Mouse (Mus musculus): ENCODE results near the gene Tagln. TPM values are rescaled to one million over a fixed set of nuclear protein-coding genes. Genes with fewer than 3 reads are reported as not detected.
A peak's percentile ranks its signal among the peaks of the same experiment; 100 is the strongest.

Tagln gene
- polyA plus RNA-seq, 1 experiment from 2014 or later: 5.6 TPM

GRCm38 (mm10) chr9:45941329-45941888, 5.6 kb upstream of the Tagln start:
- WGBS: 57% methylated on average over 18 of the region's 18 CpGs
- no peak overlapping the region for H3K4me2 ChIP-seq (ENCODE audit: low read length)
- no peaks in the 10 kb centered on the region for H3K4me1 ChIP-seq (replicated peaks; ENCODE audit: control insufficient read depth, insufficient read depth, low read length)
- 0 out of 2 replicates have a peak, but pooled peaks cover 3% of the 10 kb centered on the region for H3K27me3 ChIP-seq (replicated peaks; ENCODE audit: control insufficient read depth, insufficient read depth, low read length)
- no peaks in the 10 kb centered on the region for H3K9me3 ChIP-seq (ENCODE audit: control insufficient read depth, low read length)
- H3K36me3 ChIP-seq (ENCODE audit: control insufficient read depth, insufficient read depth): peaks cover 17% of the 10 kb centered on the region; the same call in 1 of the 2 replicates
- no peak overlapping the region for H3K27ac ChIP-seq (ENCODE audit: low read length)
- H3K4me3 ChIP-seq (replicated peaks; ENCODE audit: low read length): no peak overlapping the region
- no peak overlapping the region for H3K9ac ChIP-seq (replicated peaks; ENCODE audit: low read depth, low read length)
- no peak for ATAC-seq

GRCm38 (mm10) chr9:45939794-45940193, 3.9 kb upstream of the Tagln start:
- Histone ChIP-seq H3K36me3 (ENCODE audit: control insufficient read depth, insufficient read depth) (peaks cover 17% of the 10 kb centered on the region; the same call in 1 of the 2 replicates), H3K9me3 (ENCODE audit: control insufficient read depth, low read length) (no peaks in the 10 kb centered on the region), H3K4me1 (replicated peaks; ENCODE audit: control insufficient read depth, insufficient read depth, low read length) (peaks cover 5% of the 10 kb centered on the region), H3K9ac (replicated peaks; ENCODE audit: low read depth, low read length) (no peak overlapping the region), H3K4me3 (replicated peaks; ENCODE audit: low read length) (no peak overlapping the region), H3K27ac (ENCODE audit: low read length) (no peak overlapping the region), H3K27me3 (replicated peaks; ENCODE audit: control insufficient read depth, insufficient read depth, low read length) (0 out of 2 replicates have a peak, but pooled peaks cover 4% of the 10 kb centered on the region), H3K4me2 (ENCODE audit: low read length) (no peak overlapping the region)
- ATAC-seq: no peak
- 93% methylated on average over 6 of the region's 6 CpGs for WGBS

- Histone ChIP-seq H3K4me2 (ENCODE audit: low read length) (no peak overlapping the region), H3K27me3 (replicated peaks; ENCODE audit: control insufficient read depth, insufficient read depth, low read length) (0 out of 2 replicates have a peak, but pooled peaks cover 4% of the 10 kb centered on the region), H3K36me3 (ENCODE audit: control insufficient read depth, insufficient read depth) (peaks cover 17% of the 10 kb centered on the region; the same call in 1 of the 2 replicates), H3K9ac (replicated peaks; ENCODE audit: low read depth, low read length) (no peak overlapping the region), H3K9me3 (ENCODE audit: control insufficient read depth, low read length) (no peaks in the 10 kb centered on the region), H3K4me1 (replicated peaks; ENCODE audit: control insufficient read depth, insufficient read depth, low read length) (peaks cover 5% of the 10 kb centered on the region), H3K4me3 (replicated peaks; ENCODE audit: low read length) (no peak overlapping the region), H3K27ac (ENCODE audit: low read length) (no peak overlapping the region)
- WGBS: 88% methylated on average over 15 of the region's 15 CpGs
- no peak for ATAC-seq
These were observed 3.2 kb upstream of the Tagln start for GRCm38 (mm10) chr9:45938952-45939637.

GRCm38 (mm10) chr9:45938088-45938487, 2.2 kb upstream of the Tagln start:
- H3K4me3 ChIP-seq (replicated peaks; ENCODE audit: low read length): no peak overlapping the region
- ATAC-seq: no peak
- 0 out of 2 replicates have a peak, but pooled peaks cover 4% of the 10 kb centered on the region for H3K27me3 ChIP-seq (replicated peaks; ENCODE audit: control insufficient read depth, insufficient read depth, low read length)
- H3K27ac ChIP-seq (ENCODE audit: low read length): no peak overlapping the region
- H3K4me2 ChIP-seq (ENCODE audit: low read length): no peak overlapping the region
- no peaks in the 10 kb centered on the region for H3K9me3 ChIP-seq (ENCODE audit: control insufficient read depth, low read length)
- H3K36me3 ChIP-seq (ENCODE audit: control insufficient read depth, insufficient read depth): peaks cover 17% of the 10 kb centered on the region; the same call in 1 of the 2 replicates
- no peak overlapping the region for H3K9ac ChIP-seq (replicated peaks; ENCODE audit: low read depth, low read length)
- H3K4me1 ChIP-seq (replicated peaks; ENCODE audit: control insufficient read depth, insufficient read depth, low read length): peaks cover 5% of the 10 kb centered on the region
- 91% methylated on average over 8 of the region's 8 CpGs for WGBS

- peaks cover 10% of the 10 kb centered on the region; the same call in 1 of the 2 replicates for H3K36me3 ChIP-seq (ENCODE audit: control insufficient read depth, insufficient read depth)
- 26% methylated on average over 3 of the region's 3 CpGs for WGBS
- no peak overlapping the region for H3K9ac ChIP-seq (replicated peaks; ENCODE audit: low read depth, low read length)
- H3K4me1 ChIP-seq (replicated peaks; ENCODE audit: control insufficient read depth, insufficient read depth, low read length): peaks cover 5% of the 10 kb centered on the region
- peak; percentile 57; the same call in 1 of the 2 replicates for ATAC-seq
- 0 out of 2 replicates have a peak, but pooled peaks cover 4% of the 10 kb centered on the region for H3K27me3 ChIP-seq (replicated peaks; ENCODE audit: control insufficient read depth, insufficient read depth, low read length)
- no peaks in the 10 kb centered on the region for H3K9me3 ChIP-seq (ENCODE audit: control insufficient read depth, low read length)
- no peak overlapping the region for H3K4me3 ChIP-seq (replicated peaks; ENCODE audit: low read length)
- no peak overlapping the region for H3K4me2 ChIP-seq (ENCODE audit: low read length)
- no peak overlapping the region for H3K27ac ChIP-seq (ENCODE audit: low read length)
These were observed 1.0 kb upstream of the Tagln start for GRCm38 (mm10) chr9:45936883-45937282.

GRCm38 (mm10) chr9:45932571-45933415, 3.1 kb downstream of the Tagln start:
- peaks cover 5% of the 10 kb centered on the region for H3K4me1 ChIP-seq (replicated peaks; ENCODE audit: control insufficient read depth, insufficient read depth, low read length)
- H3K27ac ChIP-seq (ENCODE audit: low read length): no peak overlapping the region
- peaks cover 16% of the 10 kb centered on the region for H3K36me3 ChIP-seq (ENCODE audit: control insufficient read depth, insufficient read depth)
- WGBS: 81% methylated on average over 11 of the region's 11 CpGs
- no peak overlapping the region for H3K4me3 ChIP-seq (replicated peaks; ENCODE audit: low read length)
- H3K9ac ChIP-seq (replicated peaks; ENCODE audit: low read depth, low read length): no peak overlapping the region
- H3K27me3 ChIP-seq (replicated peaks; ENCODE audit: control insufficient read depth, insufficient read depth, low read length): 0 out of 2 replicates have a peak, but pooled peaks cover 4% of the 10 kb centered on the region
- H3K4me2 ChIP-seq (ENCODE audit: low read length): no peak overlapping the region
- H3K9me3 ChIP-seq (ENCODE audit: control insufficient read depth, low read length): no peaks in the 10 kb centered on the region
- peak; percentile 43; the same call in 1 of the 2 replicates for ATAC-seq

GRCm38 (mm10) chr9:45931958-45932357, 3.9 kb downstream of the Tagln start:
- ATAC-seq: no peak
- Histone ChIP-seq H3K4me2 (ENCODE audit: low read length) (no peak overlapping the region), H3K36me3 (ENCODE audit: control insufficient read depth, insufficient read depth) (peaks cover 22% of the 10 kb centered on the region), H3K27ac (ENCODE audit: low read length) (no peak overlapping the region), H3K9me3 (ENCODE audit: control insufficient read depth, low read length) (no peaks in the 10 kb centered on the region), H3K4me1 (replicated peaks; ENCODE audit: control insufficient read depth, insufficient read depth, low read length) (peaks cover 5% of the 10 kb centered on the region), H3K9ac (replicated peaks; ENCODE audit: low read depth, low read length) (no peak overlapping the region), H3K27me3 (replicated peaks; ENCODE audit: control insufficient read depth, insufficient read depth, low read length) (0 out of 2 replicates have a peak, but pooled peaks cover 4% of the 10 kb centered on the region), H3K4me3 (replicated peaks; ENCODE audit: low read length) (no peak overlapping the region)
- WGBS: 75% methylated on average over 1 of the region's 1 CpGs

GRCm38 (mm10) chr9:45929285-45929684, 6.6 kb downstream of the Tagln start:
- H3K4me3 ChIP-seq (replicated peaks; ENCODE audit: low read length): no peak overlapping the region
- H3K27me3 ChIP-seq (replicated peaks; ENCODE audit: control insufficient read depth, insufficient read depth, low read length): no peaks in the 10 kb centered on the region
- no peaks in the 10 kb centered on the region for H3K9me3 ChIP-seq (ENCODE audit: control insufficient read depth, low read length)
- no peak overlapping the region for H3K9ac ChIP-seq (replicated peaks; ENCODE audit: low read depth, low read length)
- peaks cover 30% of the 10 kb centered on the region for H3K36me3 ChIP-seq (ENCODE audit: control insufficient read depth, insufficient read depth)
- H3K4me1 ChIP-seq (replicated peaks; ENCODE audit: control insufficient read depth, insufficient read depth, low read length): no peaks in the 10 kb centered on the region
- WGBS: 89% methylated on average over 5 of the region's 5 CpGs
- H3K4me2 ChIP-seq (ENCODE audit: low read length): no peak overlapping the region
- no peak for ATAC-seq
- H3K27ac ChIP-seq (ENCODE audit: low read length): no peak overlapping the region

- H3K36me3 ChIP-seq (ENCODE audit: control insufficient read depth, insufficient read depth): peaks cover 32% of the 10 kb centered on the region
- no peak for ATAC-seq
- peaks cover 3% of the 10 kb centered on the region for H3K4me1 ChIP-seq (replicated peaks; ENCODE audit: control insufficient read depth, insufficient read depth, low read length)
- H3K9ac ChIP-seq (replicated peaks; ENCODE audit: low read depth, low read length): no peak overlapping the region
- WGBS: 57% methylated on average over 1 of the region's 1 CpGs
- H3K27me3 ChIP-seq (replicated peaks; ENCODE audit: control insufficient read depth, insufficient read depth, low read length): no peaks in the 10 kb centered on the region
- H3K27ac ChIP-seq (ENCODE audit: low read length): no peak overlapping the region
- H3K9me3 ChIP-seq (ENCODE audit: control insufficient read depth, low read length): no peaks in the 10 kb centered on the region
- no peak overlapping the region for H3K4me2 ChIP-seq (ENCODE audit: low read length)
- H3K4me3 ChIP-seq (replicated peaks; ENCODE audit: low read length): no peak overlapping the region
These were observed 16.0 kb downstream of the Tagln start for GRCm38 (mm10) chr9:45919895-45920294.

Measured in forebrain, embryonic 16.5 days (tissue).